Mouse (Mus musculus): ENCODE measurements around the gene Casp3. TPM values are rescaled to one million over a fixed set of nuclear protein-coding genes. Genes with fewer than 3 reads are reported as not detected.
A peak's percentile ranks its signal among the peaks of the same experiment; 100 is the strongest.

Gene Casp3
- total and polyA plus RNA-seq, 2 experiments = 6.1 to 22.7 TPM

GRCm38 (mm10) chr8:46686664-46687336, 69.7 kb downstream of the Casp3 start:
- under 1% methylated on average over 19 of the region's 19 CpGs for WGBS
- TF ChIP-seq CTCF (IDR thresholded peaks at IDR 0.05; ENCODE audit: low read depth, low read length) = 0 out of 2 replicates have a peak, but pooled peaks have one; percentile 6
- no peak for TF ChIP-seq POLR2A (IDR thresholded peaks at IDR 0.05; ENCODE audit: extremely low read depth, insufficient read depth, low read length)
- Histone ChIP-seq H3K4me1 (ENCODE audit: control insufficient read depth, insufficient read depth, low read length) (peaks cover 7% of the 10 kb centered on the region; the same call in 1 of the 2 replicates), H3K9ac (ENCODE audit: low read depth, low read length) (peak overlapping the region; percentile 91), H3K27me3 (ENCODE audit: control insufficient read depth, insufficient read depth, low read length) (no peaks in the 10 kb centered on the region), H3K79me2 (ENCODE audit: control insufficient read depth, insufficient read depth, low read length) (no peaks in the 10 kb centered on the region), H3K27ac (replicated peaks; ENCODE audit: insufficient read depth, low read depth, low read length) (peak overlapping the region; percentile 97), H3K4me3 (ENCODE audit: insufficient read depth, low read depth, low read length) (peak overlapping the region; percentile 56), H3K36me3 (ENCODE audit: control insufficient read depth, insufficient read depth, low read length) (no peaks in the 10 kb centered on the region)
- DNase-seq (ENCODE audit: extremely low read depth, low read depth, low spot score) = peak; percentile 89

Other genes starting within 250 kb of the Casp3 start
- 447 and 506 TPM in 2 replicates for gene Acsl1, start 146.3 kb upstream of the Casp3 start, total RNA-seq (2014; rRNA removed)
- 322 and 338 TPM in 2 replicates for gene Acsl1, start 146.3 kb upstream of the Casp3 start, polyA plus RNA-seq (2012; rRNA removed)
- 0.47 and 0.65 TPM in 2 replicates for gene Cenpu, start 65.3 kb upstream of the Casp3 start, total RNA-seq (2014; rRNA removed)
- gene Cenpu, start 65.3 kb upstream of the Casp3 start, polyA plus RNA-seq (2012; rRNA removed) = 0.15 and 0.44 TPM in 2 replicates
- 4.1 and 4.6 TPM in 2 replicates for gene Primpol, start 79 bp upstream of the Casp3 start, total RNA-seq (2014; rRNA removed)
- 0.55 and 0.63 TPM in 2 replicates for gene Primpol, start 79 bp upstream of the Casp3 start, polyA plus RNA-seq (2012; rRNA removed)
- 23.4 and 27.3 TPM in 2 replicates for gene Irf2, start 122.4 kb downstream of the Casp3 start, total RNA-seq (2014; rRNA removed)
- 12.2 and 13.7 TPM in 2 replicates for gene Irf2, start 122.4 kb downstream of the Casp3 start, polyA plus RNA-seq (2012; rRNA removed)

Data from liver, adult 2 months (tissue).